Mouse (Mus musculus): ENCODE data around the gene Zmiz2.

Zmiz2 gene

GRCm38 (mm10) chr11:6388726-6389413 is at the start of gene Zmiz2:
TSS of gene Zmiz2 (plus strand) at chr11:6389074.
- WGBS: 4% methylated on average over 59 of the region's 60 CpGs

DNA sequence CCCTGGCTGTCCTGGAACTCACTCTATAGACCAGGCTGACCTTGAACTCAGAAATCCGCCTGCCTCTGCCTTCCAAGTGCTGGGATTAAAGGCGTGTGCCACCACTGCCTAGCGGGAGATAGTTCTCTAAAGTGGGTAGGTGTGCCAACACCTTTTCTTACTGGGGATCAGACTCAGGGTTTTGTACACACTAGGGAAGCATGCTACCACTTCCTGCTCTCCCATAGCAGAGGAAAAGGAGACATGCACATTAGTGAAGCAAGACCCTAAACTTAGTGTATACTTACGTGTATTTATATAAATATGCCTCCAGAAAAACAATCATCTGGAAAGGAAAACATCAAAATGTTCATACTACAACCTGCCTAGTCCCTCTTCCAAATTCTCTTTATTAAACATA is 42.9 kb upstream of the Zmiz2 start:
- WGBS: 87% methylated on average over 4 of the region's 4 CpGs

DNA sequence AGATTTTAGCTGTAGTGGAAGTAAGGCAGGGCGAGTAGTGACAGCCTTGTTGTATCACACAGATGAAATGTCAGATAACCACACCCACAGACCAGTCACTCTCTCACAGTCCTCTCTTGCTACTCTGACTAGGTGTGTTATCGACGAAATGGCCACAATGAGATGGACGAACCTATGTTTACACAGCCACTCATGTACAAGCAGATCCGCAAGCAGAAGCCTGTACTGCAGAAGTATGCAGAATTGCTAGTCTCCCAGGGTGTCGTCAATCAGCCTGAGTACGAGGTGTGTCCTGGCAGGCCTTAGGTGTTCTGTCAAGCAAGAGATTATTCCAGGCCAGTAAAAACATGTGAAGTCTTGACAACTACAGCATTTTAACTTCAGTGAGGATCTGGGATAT is 41.9 kb upstream of the Zmiz2 start:
- WGBS: 92% methylated on average over 7 of the region's 7 CpGs

DNA sequence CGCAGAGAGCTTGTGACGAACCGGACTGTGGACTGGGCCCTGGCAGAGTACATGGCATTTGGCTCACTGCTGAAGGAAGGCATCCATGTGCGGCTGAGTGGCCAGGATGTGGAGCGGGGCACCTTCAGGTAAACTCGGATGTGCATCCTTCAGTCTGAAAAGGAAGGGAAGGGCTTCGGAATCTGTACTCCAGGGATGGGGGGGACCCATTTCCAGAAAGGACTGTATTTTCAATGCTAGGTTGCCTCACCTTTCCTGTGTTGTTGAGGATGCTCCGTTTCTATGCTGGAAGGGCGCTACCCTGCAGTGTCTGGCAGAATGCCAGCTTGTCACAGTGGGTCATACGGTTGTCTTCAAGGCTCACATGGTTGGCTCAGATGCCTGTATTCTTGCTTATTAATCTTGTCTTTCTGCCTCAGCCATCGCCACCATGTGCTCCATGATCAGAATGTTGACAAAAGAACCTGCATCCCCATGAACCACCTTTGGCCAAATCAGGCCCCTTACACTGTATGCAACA is 40.1 kb upstream of the Zmiz2 start:
- 79% methylated on average over 11 of the region's 11 CpGs for WGBS

DNA sequence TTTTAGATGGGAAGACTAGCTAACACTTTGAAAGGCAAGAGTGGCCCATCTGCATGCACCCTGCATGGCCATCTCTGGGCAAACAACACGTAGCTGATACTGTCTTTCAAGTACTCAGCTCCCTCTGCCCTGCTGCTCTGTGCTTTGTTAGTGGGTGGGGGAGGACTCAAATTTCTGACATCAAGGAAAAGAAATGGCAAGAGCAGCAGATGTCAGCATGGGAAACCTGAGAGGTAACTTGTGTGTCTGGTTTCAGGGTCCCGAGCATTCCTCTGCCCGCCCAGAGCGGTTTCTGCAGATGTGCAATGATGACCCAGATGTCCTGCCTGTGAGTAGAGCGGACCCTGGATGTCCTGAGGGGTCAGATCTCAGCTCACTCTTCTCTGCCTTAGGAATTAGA is 39.3 kb upstream of the Zmiz2 start:
- WGBS: 94% methylated on average over 5 of the region's 5 CpGs

GRCm38 (mm10) chr11:6355106-6355505 is 33.8 kb upstream of the Zmiz2 start:
- WGBS: 85% methylated on average over 4 of the region's 4 CpGs

DNA sequence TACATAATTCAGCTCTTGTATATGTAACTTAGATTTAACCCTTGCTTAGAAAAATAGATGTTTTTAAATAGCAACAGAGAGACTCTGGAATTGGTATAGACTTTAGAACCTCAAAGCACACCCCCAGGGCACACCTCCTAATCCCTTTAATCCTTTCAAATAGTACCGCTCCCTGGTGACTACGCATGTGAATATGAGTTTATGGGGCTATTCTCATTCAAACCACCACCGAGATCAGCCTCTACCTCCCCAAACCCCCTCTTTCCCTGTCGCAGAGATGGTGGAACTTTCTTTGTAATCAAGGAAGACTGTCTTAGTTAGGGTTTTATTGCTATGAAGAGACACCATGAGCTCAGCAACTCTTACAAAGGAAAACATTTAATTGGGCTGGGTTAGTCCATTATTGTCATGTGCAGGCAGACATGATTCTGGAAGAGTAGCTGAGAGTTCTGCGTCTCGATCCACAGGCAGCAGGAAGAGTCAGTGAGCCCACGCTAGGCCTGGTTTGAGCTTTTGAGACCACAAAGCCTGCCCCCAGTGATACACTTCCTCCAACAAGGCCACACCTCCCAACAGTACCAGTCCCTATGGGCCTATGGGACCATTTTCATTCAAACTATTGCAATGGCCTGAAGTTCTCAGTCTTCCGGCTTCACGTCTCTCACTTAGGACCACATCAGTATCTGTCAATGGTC is 24.1 kb upstream of the Zmiz2 start:
- WGBS: 91% methylated on average over 9 of the region's 9 CpGs

- WGBS: 13% methylated on average over 11 of the region's 11 CpGs
Measured at GRCm38 (mm10) chr11:6365885-6366284, 23.0 kb upstream of the Zmiz2 start.

DNA sequence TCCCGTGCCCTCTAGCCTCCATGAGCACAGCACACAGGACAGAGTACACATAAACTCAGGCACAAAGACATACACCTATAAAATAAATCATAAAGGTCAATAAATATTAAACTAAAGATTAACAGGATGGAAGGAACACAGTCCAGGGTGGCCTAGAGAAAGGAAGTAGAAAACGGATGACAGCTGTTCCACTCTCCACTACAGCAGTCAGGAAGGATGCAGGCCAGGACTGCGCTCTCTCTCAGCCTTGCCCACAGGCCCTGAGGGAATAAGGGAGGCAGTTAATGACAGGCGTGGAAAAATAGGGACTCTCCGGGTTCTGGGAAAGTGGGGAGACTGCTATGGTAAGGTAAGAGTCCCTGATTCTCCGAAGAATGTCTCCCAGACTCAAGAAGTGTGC is 22.4 kb upstream of the Zmiz2 start:
- 84% methylated on average over 6 of the region's 6 CpGs for WGBS

DNA sequence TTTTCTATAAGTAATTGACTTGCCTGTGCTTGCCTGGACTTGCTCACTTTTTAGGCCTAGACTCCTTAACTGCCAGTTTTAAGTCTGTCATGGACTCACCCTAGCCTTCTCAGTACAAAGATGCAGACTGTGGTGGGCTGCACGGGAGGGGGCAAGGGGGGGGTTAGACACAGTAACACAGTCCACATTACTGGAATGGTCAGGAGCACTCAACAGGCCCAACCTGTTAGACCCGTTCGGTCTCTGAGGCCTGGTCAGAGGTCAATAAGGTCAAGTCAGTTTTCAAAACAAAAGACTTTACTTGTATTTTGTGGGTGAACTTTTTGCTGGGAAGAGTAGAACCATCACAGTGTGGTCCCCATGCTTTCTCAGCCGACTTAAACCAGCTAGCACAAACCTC is 21.7 kb upstream of the Zmiz2 start:
- WGBS: 91% methylated on average over 4 of the region's 4 CpGs

- WGBS: 75% methylated on average over 5 of the region's 5 CpGs
Measured at GRCm38 (mm10) chr11:6367986-6368385, 20.9 kb upstream of the Zmiz2 start.

- 84% methylated on average over 11 of the region's 11 CpGs for WGBS
Measured at GRCm38 (mm10) chr11:6371376-6372155, 17.3 kb upstream of the Zmiz2 start.

DNA sequence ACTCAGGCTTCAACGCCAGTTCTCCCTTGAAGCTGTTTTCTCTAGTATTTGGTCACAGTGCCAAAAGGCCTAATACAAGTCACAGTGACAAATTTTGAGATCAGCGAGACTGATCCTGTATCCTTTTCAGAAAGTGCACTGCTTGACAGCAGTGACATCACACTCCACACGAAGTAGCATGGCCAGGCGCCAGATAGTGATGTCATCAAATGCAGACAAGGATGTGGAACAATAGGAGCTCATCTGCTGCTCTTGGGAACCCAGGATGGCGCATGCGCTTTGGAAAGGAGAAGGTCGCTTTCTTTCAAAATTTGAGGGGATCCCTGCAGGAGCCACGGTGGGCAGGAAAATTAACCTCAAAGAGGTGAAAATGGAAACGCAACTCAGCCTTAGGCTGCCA is 16.1 kb upstream of the Zmiz2 start:
- 71% methylated on average over 9 of the region's 9 CpGs for WGBS

DNA sequence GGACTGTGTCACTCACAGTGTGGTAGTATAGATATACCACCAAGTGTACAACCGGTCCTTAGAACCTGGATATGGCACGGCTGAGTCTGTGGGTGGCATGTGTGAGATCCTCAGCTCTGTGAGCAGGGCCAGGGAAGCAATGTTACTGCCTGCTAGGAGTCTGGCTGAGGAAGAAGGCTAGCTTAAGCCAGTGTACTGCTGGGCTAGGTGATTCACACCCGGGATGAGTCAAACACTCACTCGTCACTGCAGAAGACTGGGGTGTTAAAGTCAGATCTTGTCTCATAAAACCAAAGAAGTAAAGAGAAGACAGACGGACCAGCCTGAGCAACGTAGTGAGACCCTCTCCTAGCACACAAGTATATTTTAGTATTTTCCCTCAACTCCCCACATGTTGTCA is 8.0 kb upstream of the Zmiz2 start:
- 62% methylated on average over 6 of the region's 6 CpGs for WGBS

DNA sequence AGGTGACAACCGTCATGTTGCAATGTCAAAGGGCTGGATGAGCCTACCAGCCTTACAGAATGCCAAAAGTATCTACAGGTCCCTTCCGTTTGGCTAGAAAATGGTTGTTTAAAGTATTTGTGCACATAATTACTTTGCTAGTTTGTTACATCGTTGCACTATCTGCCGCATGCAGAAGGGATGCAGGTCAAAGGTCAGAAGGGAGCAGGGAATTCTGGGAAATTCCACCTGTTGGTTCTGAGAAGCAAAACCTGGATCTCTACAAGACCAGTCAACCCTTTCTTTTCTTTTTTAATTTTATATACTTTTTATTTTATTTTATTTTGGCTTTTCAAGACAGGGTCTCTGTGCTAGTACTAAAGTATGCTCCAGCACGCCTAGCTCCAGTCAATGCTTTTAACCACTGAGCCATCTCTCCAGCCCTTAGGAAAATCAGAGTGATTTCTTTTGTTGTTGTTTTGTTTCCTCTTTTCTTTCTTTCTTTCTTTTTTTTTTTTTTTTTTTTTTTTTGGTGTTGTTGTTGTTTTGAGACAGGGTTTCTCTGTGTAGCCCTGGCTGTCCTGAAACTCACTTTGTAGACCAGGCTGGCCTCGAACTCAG is 648 bp upstream of the Zmiz2 start:
- WGBS: 89% methylated on average over 6 of the region's 6 CpGs

DNA sequence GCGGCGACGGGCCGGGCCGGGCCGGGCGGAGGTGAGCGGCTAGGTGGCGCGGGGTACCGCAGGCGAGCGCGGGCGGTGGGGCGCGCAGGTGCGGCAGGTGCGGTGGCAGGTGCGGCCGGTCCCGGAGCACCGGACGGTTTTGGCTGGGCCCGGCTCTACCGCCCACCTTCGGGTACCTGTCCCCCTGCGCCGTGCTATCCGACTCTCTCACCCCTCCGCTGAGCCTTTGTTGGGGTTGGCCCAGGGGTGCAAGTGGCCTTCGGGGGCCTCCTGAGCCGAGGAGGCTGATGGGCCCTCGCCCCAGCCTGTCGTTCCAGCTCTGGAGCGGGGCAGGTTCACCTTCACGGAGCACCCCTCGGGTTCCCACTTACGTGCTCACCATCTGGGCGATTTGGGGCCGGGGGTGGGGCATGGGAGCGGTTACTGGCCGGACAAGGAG is 628 bp downstream of the Zmiz2 start:
- under 1% methylated on average over 43 of the region's 43 CpGs for WGBS

GRCm38 (mm10) chr11:6390376-6391053 is 1.6 kb downstream of the Zmiz2 start:
- 71% methylated on average over 8 of the region's 8 CpGs for WGBS

GRCm38 (mm10) chr11:6391516-6392276 is 2.8 kb downstream of the Zmiz2 start:
- 77% methylated on average over 8 of the region's 8 CpGs for WGBS

DNA sequence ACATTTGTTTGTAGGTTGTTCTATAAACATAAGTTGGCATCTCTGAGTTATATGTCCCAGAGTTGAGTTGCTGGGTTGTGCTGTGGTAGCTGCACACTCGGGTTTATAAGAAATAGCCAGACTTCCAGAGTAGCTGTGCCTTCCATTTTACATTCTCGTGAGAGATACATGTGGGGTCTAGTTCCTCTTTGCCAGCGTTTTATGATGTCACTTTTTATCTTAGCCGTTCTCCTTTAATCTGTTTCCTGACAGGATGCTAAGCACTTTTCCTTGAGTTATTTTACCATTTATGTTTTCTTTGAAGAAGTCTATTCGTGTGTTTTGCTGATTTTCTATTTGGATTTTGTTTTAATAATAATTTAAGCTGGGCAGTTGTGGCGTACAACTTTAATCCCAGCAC is 4.0 kb downstream of the Zmiz2 start:
- 70% methylated on average over 6 of the region's 6 CpGs for WGBS

GRCm38 (mm10) chr11:6393866-6394265 is 5.0 kb downstream of the Zmiz2 start:
- WGBS: 19% methylated on average over 1 of the region's 1 CpGs

DNA sequence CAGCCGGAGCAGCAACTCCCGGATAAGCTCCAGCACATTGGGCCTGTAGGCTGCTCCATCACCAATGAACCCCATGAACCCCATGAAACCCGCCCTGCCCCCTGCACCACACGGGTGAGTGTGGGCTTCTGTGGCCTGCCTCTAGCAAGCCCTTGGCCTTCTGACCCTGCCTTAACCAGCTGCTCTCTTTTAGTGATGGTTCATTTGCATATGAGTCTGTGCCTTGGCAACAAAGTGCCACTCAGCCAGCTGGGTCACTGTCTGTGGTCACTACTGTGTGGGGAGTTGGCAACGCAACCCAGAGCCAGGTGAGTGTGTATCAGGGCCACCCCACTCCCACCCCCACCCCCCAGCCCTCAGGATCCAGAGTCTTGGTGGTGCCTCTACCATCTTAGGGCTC is 6.7 kb downstream of the Zmiz2 start:
- WGBS: 83% methylated on average over 5 of the region's 5 CpGs
